Mouse (Mus musculus) thymus, adult 2 months (tissue): Measurements from ENCODE around the gene Gnat1.

ENCODE experiments used
- CTCF ChIP-seq: fragments of 200-500 bp; IDR thresholded peaks from 2 replicates; pipeline ENCODE4 v1.5.1; 2012; ENCODE audit warnings: mild to moderate bottlenecking, control low read depth, low read length, moderate library complexity, borderline replicate concordance; ENCODE audit not compliant: control insufficient read depth, poor library complexity, insufficient read depth; ENCODE audit errors: extremely low read depth
- POLR2A ChIP-seq: fragments of 200-500 bp; IDR thresholded peaks from 2 replicates; pipeline ENCODE4 v1.6.1; 2012; ENCODE audit warnings: mild to moderate bottlenecking, low read length, control low read depth, moderate library complexity; ENCODE audit not compliant: control insufficient read depth, poor library complexity, insufficient read depth; ENCODE audit errors: extremely low read depth

GRCm38 (mm10) chr9:107659551-107659950 lies 20.0 kb downstream of the Gnat1 start:
- TF ChIP-seq POLR2A (no peak), CTCF (no peak)
